In the genomic region with DNA sequence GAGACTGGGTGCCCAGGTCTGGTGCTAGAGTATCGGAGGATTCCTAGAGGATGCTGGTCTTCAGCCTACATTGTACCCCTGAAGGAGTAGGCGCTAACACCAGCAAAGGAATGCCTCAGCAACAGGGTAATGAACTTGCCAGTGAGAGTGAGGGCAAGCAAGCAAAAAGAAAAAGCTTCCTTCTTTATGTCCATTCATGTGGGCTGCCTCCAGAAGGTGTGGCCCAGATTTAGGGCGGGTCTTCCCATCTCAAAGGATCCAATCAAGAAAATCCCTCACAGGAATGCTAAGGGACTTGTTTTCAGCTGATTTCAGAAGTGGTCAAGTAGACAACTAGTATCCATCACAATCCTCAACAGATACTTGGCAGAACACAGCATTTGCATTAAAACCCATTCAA, we compare ENCODE assay signal across 23 mouse cellular contexts. TPM values are rescaled to one million over a fixed set of nuclear protein-coding genes. Genes with fewer than 3 reads are reported as not detected.
DNase-seq lines count a peak whose midpoint lies in the region; ATAC-seq and TF ChIP-seq lines count a peak whose summit lies in the region.
"Had no signal": no experiment of that assay in that cellular context is flagged by ENCODE, and none has a peak within 500 bp of the region (broad histone marks: within the 10 kb centered on the region; RNA-seq: fewer than 3 reads in every experiment).

No protein-coding gene starts in this region.

- no peak for TF ChIP-seq EP300 in ES-Bruce4 (IDR thresholded peaks at IDR 0.05; ENCODE audit: insufficient read depth, low read depth, low read length)

- H3K4me3 ChIP-seq in E14TG2a.4 (replicated peaks; ENCODE audit: low read length) (peak overlapping the region; percentile 49; the same call in 1 of the 2 replicates), ES-Bruce4 (ENCODE audit: low read depth, low read length) (no peak overlapping the region), ES-E14 (ENCODE audit: insufficient read depth in 1 of 2, low read depth in 1 of 2, low read length in 2 of 2, poor library complexity in 1 of 2, severe bottlenecking in 1 of 2) (peak overlapping the region in 1 of 2 experiments; percentile 37; a peak in 2 of 4 replicates)
- H3K4me3 ChIP-seq: embryonic facial prominence, embryonic 10.5 days; embryonic facial prominence, embryonic 12.5 days; forebrain, embryonic 13.5 days; forebrain, embryonic 15.5 days had no signal

- H3K9me3 ChIP-seq in E14TG2a.4 (ENCODE audit: low read length) (peaks cover 5% of the 10 kb centered on the region; the same call in 1 of the 2 replicates), ES-Bruce4 (replicated peaks; ENCODE audit: control insufficient read depth, insufficient read depth, low read length, poor library complexity, severe bottlenecking) (peaks cover 6% of the 10 kb centered on the region; the same call in 1 of the 2 replicates), ES-E14 (ENCODE audit: control insufficient read depth, insufficient read depth, low read depth, low read length) (no peaks in the 10 kb centered on the region)
- H3K9me3 ChIP-seq: forebrain, embryonic 13.5 days; forebrain, embryonic 15.5 days had no signal

- no peak for TF ChIP-seq POLR2A in ES-Bruce4 (IDR thresholded peaks at IDR 0.05; ENCODE audit: insufficient read depth, low read length)

- H3K27me3 ChIP-seq in E14TG2a.4 (ENCODE audit: insufficient read depth, low read length) (no peaks in the 10 kb centered on the region), ES-Bruce4 (ENCODE audit: control insufficient read depth, insufficient read depth, low read length, poor library complexity, severe bottlenecking) (no peaks in the 10 kb centered on the region)
- H3K27me3 ChIP-seq: embryonic facial prominence, embryonic 12.5 days; forebrain, embryonic 13.5 days; forebrain, embryonic 15.5 days had no signal

- H3K4me1 ChIP-seq in E14TG2a.4 (replicated peaks; ENCODE audit: low read depth, low read length) (peaks cover 50% of the 10 kb centered on the region), ES-Bruce4 (ENCODE audit: control insufficient read depth, insufficient read depth, low read length) (peaks cover 2% of the 10 kb centered on the region), ES-E14 (ENCODE audit: control insufficient read depth in 2 of 2, insufficient read depth in 2 of 2, low read length in 2 of 2, poor library complexity in 1 of 2) (peaks cover 0 to 8% of the 10 kb centered on the region in 2 experiments; a peak in 1 of 4 replicates)
- H3K4me1 ChIP-seq: forebrain, embryonic 13.5 days; forebrain, embryonic 15.5 days had no signal

- H3K27ac ChIP-seq in ES-Bruce4 (ENCODE audit: insufficient read depth, low read length) (peak overlapping the region; percentile 10; the same call in 1 of the 2 replicates), ES-E14 (ENCODE audit: insufficient read depth, low read depth, low read length, poor library complexity, severe bottlenecking) (peak overlapping the region; percentile 34; the same call in 1 of the 2 replicates)
- H3K27ac ChIP-seq: embryonic facial prominence, embryonic 10.5 days; embryonic facial prominence, embryonic 12.5 days; forebrain, embryonic 13.5 days; forebrain, embryonic 15.5 days had no signal

- H3K36me3 ChIP-seq in E14TG2a.4 (ENCODE audit: insufficient read depth, low read length) = no peaks in the 10 kb centered on the region
- no peaks in the 10 kb centered on the region for H3K36me3 ChIP-seq in ES-Bruce4 (ENCODE audit: control insufficient read depth, insufficient read depth, low read length, poor library complexity, severe bottlenecking)
- no peaks in the 10 kb centered on the region for H3K36me3 ChIP-seq in ES-E14 (ENCODE audit: control insufficient read depth, insufficient read depth, low read length, poor library complexity, severe bottlenecking)
- H3K36me3 ChIP-seq: embryonic facial prominence, embryonic 10.5 days; forebrain, embryonic 15.5 days had no signal

- no peak for ATAC-seq in frontal cortex, adult (ENCODE audit: low TSS enrichment)
- ATAC-seq: forebrain, embryonic 13.5 days; forebrain, embryonic 15.5 days; forebrain, postnatal 0 days had no signal

- H3K9ac ChIP-seq in ES-Bruce4 (ENCODE audit: low read depth, poor library complexity, severe bottlenecking) (no peak overlapping the region), ES-E14 (ENCODE audit: insufficient read depth, low read depth, low read length, poor library complexity, severe bottlenecking) (no peak overlapping the region; the same call in 1 of the 2 replicates)
- H3K9ac ChIP-seq: embryonic facial prominence, embryonic 12.5 days; forebrain, embryonic 13.5 days; forebrain, embryonic 15.5 days; forebrain, postnatal 0 days had no signal

- DNase-seq in ES-E14 (ENCODE audit: low read depth, low spot score) (no peak), ZHBTc4 (ENCODE audit: low read depth, low spot score) (peak; percentile 67)
- DNase-seq in thymus, postnatal 25 days = no peak
- no peak for DNase-seq in left cerebral cortex, adult 9 months (ENCODE audit: low spot score in 2 of 2)
- DNase-seq: adrenal gland, adult 2 months; adrenal gland, postnatal 14 days; adrenal gland, postnatal 36 days; cerebellum, adult 11-12 months; cerebellum, adult 2 months; cerebellum, adult 9-10 months; cerebellum, postnatal 10 days; cerebellum, postnatal 25 days; forebrain, postnatal 0 days had no signal

- in situ Hi-C loops in ES-E14 (cut with MboI; ENCODE audit: low sequenced_read_pairs in 2 of 2, unreplicated experiment in 2 of 2) = no loop called here

- no peak for TF ChIP-seq CTCF in E14TG2a.4 (conservative IDR thresholded peaks at IDR 0.05; ENCODE audit: low read length)
- TF ChIP-seq CTCF in ES-Bruce4 (IDR thresholded peaks at IDR 0.05; ENCODE audit: low read depth, low read length) = no peak

TF ChIP-seq in ES-E14, 5 proteins besides CTCF, POLR2A, EP300 and RAD21:
- TF ChIP-seq CHD2 (IDR thresholded peaks at IDR 0.05; ENCODE audit: low read depth, low read length) = no peak
- TF ChIP-seq HCFC1 (IDR thresholded peaks at IDR 0.05; ENCODE audit: borderline replicate concordance, insufficient read depth, low read length) = no peak
- no peak for TF ChIP-seq ZC3H11A (IDR thresholded peaks at IDR 0.05; ENCODE audit: borderline replicate concordance, low read depth, low read length)
- TF ChIP-seq ZNF384 (IDR thresholded peaks at IDR 0.05; ENCODE audit: low read depth, low read length) = no peak
- TF ChIP-seq MAFK (IDR thresholded peaks at IDR 0.05; ENCODE audit: insufficient read depth, low read depth, low read length) = no peak

RNA-seq across cellular contexts. Expression of a gene that starts 16.8 kb away (rescaled TPM):
- 10.8 and 12.6 TPM in 2 replicates for polyA plus RNA-seq in ES-Bruce4 (2011; ENCODE audit: insufficient read depth, insufficient read length, low read depth, missing spikeins)
- total RNA-seq in ES-E14 (2012; rRNA removed) = 17.5 and 38.7 TPM in 2 replicates
- total RNA-seq: MEL had no signal
- polyA plus RNA-seq: adrenal gland, adult 2 months; C2C12; forebrain, embryonic 11.5 days had no signal
